Mouse (Mus musculus) G1E (cell line): Measurements from ENCODE around the gene Ggta1.

ENCODE experiments used
- CTCF ChIP-seq: IDR thresholded peaks from 2 replicates; pipeline ENCODE4 v1.5.1; 2012; ENCODE audit warnings: low read depth, low read length, inconsistent platforms, mixed read lengths
- GATA1 ChIP-seq: IDR thresholded peaks from 2 replicates; pipeline ENCODE4 v1.6.1; 2012; ENCODE audit warnings: borderline replicate concordance, low read length, inconsistent platforms, mixed read lengths

DNA sequence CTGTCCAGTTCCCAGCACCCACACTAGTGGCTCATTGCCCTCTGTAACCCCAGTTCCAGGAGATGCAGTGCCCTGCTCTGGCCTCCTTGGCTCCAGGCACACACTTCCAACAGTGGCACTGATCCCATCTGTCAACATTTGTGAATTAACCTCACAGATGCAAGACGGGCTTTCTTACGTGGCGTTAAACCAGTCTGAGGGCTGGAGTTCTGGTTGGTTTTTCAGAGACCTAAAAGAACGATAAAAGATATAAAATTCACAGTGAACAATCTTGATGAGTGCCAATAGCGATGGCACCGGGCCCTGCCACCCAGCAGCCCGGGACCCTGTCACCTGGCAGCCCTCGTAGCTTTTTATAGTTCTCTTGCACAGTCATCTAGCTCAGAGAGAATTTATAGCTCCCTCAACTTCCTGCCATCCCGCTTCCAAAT is 77.6 kb downstream of the Ggta1 start:
- TF ChIP-seq CTCF, result no peak
- TF ChIP-seq GATA1, result no peak
